21 mouse cellular contexts compared by ENCODE assay signal in genomic region chr6:38152305-38152704, GRCm38 (mm10). TPM values are rescaled to one million over a fixed set of nuclear protein-coding genes. Genes with fewer than 3 reads are reported as not detected.
"Had no signal": no experiment of that assay in that cellular context is flagged by ENCODE, and none has a peak within 500 bp of the region (broad histone marks: within the 10 kb centered on the region; RNA-seq: fewer than 3 reads in every experiment).

No protein-coding gene starts in this region.

- H3K9me3 ChIP-seq: limb, embryonic 13.5 days; lung, embryonic 15.5 days; midbrain, embryonic 13.5 days; neural tube, embryonic 15.5 days had no signal

- H3K27me3 ChIP-seq: limb, embryonic 13.5 days; lung, embryonic 15.5 days; midbrain, embryonic 13.5 days; neural tube, embryonic 15.5 days had no signal

- H3K9ac ChIP-seq: limb, embryonic 13.5 days; liver, embryonic 14.5 days; lung, embryonic 15.5 days; midbrain, embryonic 13.5 days; neural tube, embryonic 15.5 days had no signal

- H3K4me3 ChIP-seq: layer of hippocampus, adult 2 months; limb, embryonic 13.5 days; lung, embryonic 15.5 days; midbrain, embryonic 13.5 days; myocyte; neural tube, embryonic 15.5 days had no signal

- H3K4me2 ChIP-seq: limb, embryonic 13.5 days; lung, embryonic 15.5 days; midbrain, embryonic 13.5 days; neural tube, embryonic 15.5 days had no signal

- DNase-seq: kidney, postnatal 10 days; kidney, postnatal 4 days; left cerebral cortex, postnatal 4 days; lung, postnatal 14 days; right cerebral cortex, adult 18-20 months; right cerebral cortex, postnatal 25 days; thymus, postnatal 4 days had no signal

- H3K4me1 ChIP-seq: midbrain, embryonic 13.5 days; neural tube, embryonic 15.5 days had no signal

- H3K27ac ChIP-seq: layer of hippocampus, adult 2 months; limb, embryonic 13.5 days; liver, embryonic 14.5 days; lung, embryonic 15.5 days; macrophage; midbrain, embryonic 13.5 days; neural tube, embryonic 15.5 days; stomach, postnatal 0 days had no signal

- ATAC-seq: midbrain, embryonic 13.5 days had no signal

RNA-seq across cellular contexts. Expression of gene Atp6v0a4, which starts 27.9 kb away (rescaled TPM):
- polyA plus RNA-seq: macrophage; neural tube, embryonic 11.5 days; small intestine, adult 2 months had no signal

RNA-seq across cellular contexts. Expression of gene Tmem213, which starts 43.2 kb away (rescaled TPM):
- total RNA-seq: layer of hippocampus, adult 2 months; layer of hippocampus, postnatal 10 days; left cerebral cortex, adult 18-20 months; left cerebral cortex, postnatal 10 days; left cerebral cortex, postnatal 4 days had no signal
- polyA plus RNA-seq: liver, embryonic 14.5 days; macrophage; myocyte; neural tube, embryonic 11.5 days; neural tube, embryonic 15.5 days; small intestine, adult 2 months had no signal
